Mouse (Mus musculus) lung, postnatal 0 days (tissue): ENCODE results near the gene Igf2bp1.
A peak's percentile ranks its signal among the peaks of the same experiment; 100 is the strongest.

ENCODE experiments used
- CTCF ChIP-seq: IDR thresholded peaks from 2 replicates; pipeline ENCODE4 v1.5.1; 2016; ENCODE audit warnings: antibody characterized with exemption, mild to moderate bottlenecking
- EP300 ChIP-seq: IDR thresholded peaks from 2 replicates; pipeline ENCODE4 v1.6.1; 2016; ENCODE audit warnings: antibody characterized with exemption, mild to moderate bottlenecking, control low read depth

GRCm38 (mm10) chr11:95939828-95940507, 65.8 kb downstream of the Igf2bp1 start:
- TF ChIP-seq CTCF, result peak; percentile 53
- no peak for TF ChIP-seq EP300
